In genomic region chrX:13224902-13225301, GRCm38 (mm10) we compare ENCODE assay signal across 8 mouse cellular contexts. TPM values are rescaled to one million over a fixed set of nuclear protein-coding genes. Genes with fewer than 3 reads are reported as not detected.
DNase-seq lines count a peak whose midpoint lies in the region; ATAC-seq and TF ChIP-seq lines count a peak whose summit lies in the region.

No protein-coding gene starts in this region.

- no peak for DNase-seq in hindbrain, embryonic 11.5 days (ENCODE audit: low spot score)
- no peak for DNase-seq in hindbrain, embryonic 10.5 days (ENCODE audit: low spot score)
- peak; percentile 30 for DNase-seq in thymus, postnatal 14 days
- DNase-seq in thymus, adult 2 months, result no peak
- DNase-seq in right cerebral cortex, adult 18-20 months, result no peak
- no peak for DNase-seq in left cerebral cortex, adult 11 months (ENCODE audit: low spot score)
- DNase-seq in layer of hippocampus, postnatal 25 days (ENCODE audit: extremely low spot score in 1 of 2, low spot score in 1 of 2), result no peak

- WGBS in hindbrain, embryonic 11.5 days, result 9% methylated on average over 3 of the region's 3 CpGs
- WGBS in hindbrain, embryonic 10.5 days, result 6% methylated on average over 3 of the region's 3 CpGs
- 6% methylated on average over 3 of the region's 3 CpGs for WGBS in thymus, adult 2 months

- H3K27ac ChIP-seq in hindbrain, embryonic 11.5 days (ENCODE audit: low read depth, low read length), result no peak overlapping the region
- H3K27ac ChIP-seq in hindbrain, embryonic 10.5 days, result no peak overlapping the region
- H3K27ac ChIP-seq in thymus, adult 2 months (ENCODE audit: control insufficient read depth, insufficient read depth, low read length), result no peak overlapping the region

- no peak for TF ChIP-seq CTCF in thymus, adult 2 months (IDR thresholded peaks at IDR 0.05; ENCODE audit: borderline replicate concordance, control insufficient read depth, extremely low read depth, insufficient read depth, low read length, poor library complexity)

- ATAC-seq in hindbrain, embryonic 11.5 days (ENCODE audit: low FRiP score), result peak; percentile 63
- peak; percentile 86 for ATAC-seq in granulocyte monocyte progenitor cell, adult 5-6 weeks (replicated peaks; ENCODE audit: poor library complexity, severe bottlenecking)

- no peak for TF ChIP-seq POLR2A in thymus, adult 2 months (IDR thresholded peaks at IDR 0.05; ENCODE audit: control insufficient read depth, extremely low read depth, insufficient read depth, low read length, poor library complexity)

- no peaks in the 10 kb centered on the region for H3K9me3 ChIP-seq in hindbrain, embryonic 11.5 days (ENCODE audit: control insufficient read depth, low read length)
- no peaks in the 10 kb centered on the region for H3K9me3 ChIP-seq in hindbrain, embryonic 10.5 days

- H3K4me1 ChIP-seq in hindbrain, embryonic 11.5 days (replicated peaks; ENCODE audit: control insufficient read depth, insufficient read depth, low read length), result no peaks in the 10 kb centered on the region
- no peaks in the 10 kb centered on the region for H3K4me1 ChIP-seq in hindbrain, embryonic 10.5 days (replicated peaks)
- peaks cover 7% of the 10 kb centered on the region for H3K4me1 ChIP-seq in thymus, adult 2 months (replicated peaks; ENCODE audit: control insufficient read depth, insufficient read depth, low read length)

- no peak overlapping the region for H3K4me3 ChIP-seq in hindbrain, embryonic 11.5 days (ENCODE audit: low read depth, low read length)
- H3K4me3 ChIP-seq in hindbrain, embryonic 10.5 days, result no peak overlapping the region
- no peak overlapping the region for H3K4me3 ChIP-seq in thymus, adult 2 months (ENCODE audit: control insufficient read depth, insufficient read depth, low read length)

- H3K9ac ChIP-seq in hindbrain, embryonic 11.5 days (ENCODE audit: low read depth, low read length), result no peak overlapping the region

- H3K4me2 ChIP-seq in hindbrain, embryonic 11.5 days (replicated peaks; ENCODE audit: low read depth, low read length), result no peak overlapping the region

- no peaks in the 10 kb centered on the region for H3K36me3 ChIP-seq in hindbrain, embryonic 11.5 days (ENCODE audit: control insufficient read depth, insufficient read depth, low read length)
- H3K36me3 ChIP-seq in hindbrain, embryonic 10.5 days, result no peaks in the 10 kb centered on the region
- H3K36me3 ChIP-seq in thymus, adult 2 months (ENCODE audit: control insufficient read depth, insufficient read depth, low read length), result no peaks in the 10 kb centered on the region

- 0 out of 2 replicates have a peak, but pooled peaks cover 2% of the 10 kb centered on the region for H3K27me3 ChIP-seq in hindbrain, embryonic 11.5 days (ENCODE audit: control insufficient read depth, insufficient read depth, low read length)
- H3K27me3 ChIP-seq in hindbrain, embryonic 10.5 days (ENCODE audit: insufficient read depth, poor library complexity, severe bottlenecking), result peaks cover 39% of the 10 kb centered on the region
- no peaks in the 10 kb centered on the region for H3K27me3 ChIP-seq in thymus, adult 2 months (ENCODE audit: control insufficient read depth, insufficient read depth, low read length)

RNA-seq across cellular contexts. Expression of gene Ddx3x, which starts 55.9 kb away (rescaled TPM):
- polyA plus RNA-seq in hindbrain, embryonic 11.5 days (2014; fragmentation: Nextera tagmentation; extraction: Ambion mirVana), result 177 and 200 TPM in 2 replicates
- polyA plus RNA-seq in hindbrain, embryonic 10.5 days (2016; fragmentation: Nextera tagmentation; extraction: Ambion mirVana), result 102 and 144 TPM in 2 replicates
- polyA plus RNA-seq in thymus, adult 2 months (2012; rRNA removed), result 35.4 and 48.0 TPM in 2 replicates
- 150 and 178 TPM in 2 replicates for total RNA-seq in granulocyte monocyte progenitor cell, adult 5-6 weeks (2014; fragmentation: Nextera tagmentation)
- 451 and 491 TPM in 2 replicates for total RNA-seq in granulocyte monocyte progenitor cell, adult 5-6 weeks (2017)
- 100 to 1,000 TPM; 163 to 190 TPM for total RNA-seq in layer of hippocampus, postnatal 25 days (2021)
